Mouse (Mus musculus): ENCODE results near the gene Gm17545. TPM values are rescaled to one million over a fixed set of nuclear protein-coding genes. Genes with fewer than 3 reads are reported as not detected.

The Gm17545 gene
- polyA plus RNA-seq, 1 experiment from 2014 or later: not detected

DNA sequence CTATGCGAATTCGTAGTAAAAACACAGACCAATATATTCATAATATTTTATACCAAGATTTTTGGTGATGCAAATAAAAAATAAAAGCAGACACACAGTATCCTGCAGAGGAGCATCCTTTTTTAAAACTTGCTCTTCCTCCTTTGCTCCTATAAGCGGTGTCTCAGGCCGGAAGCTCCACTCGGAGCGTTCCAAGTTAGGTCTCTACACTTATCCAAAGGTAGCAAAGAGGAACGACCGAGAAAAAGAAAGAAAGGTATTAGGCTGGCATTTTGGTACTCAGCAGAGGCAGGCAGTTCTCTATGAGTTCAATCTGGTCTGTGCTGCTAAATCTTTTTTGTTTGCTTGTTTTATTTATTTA lies 14.8 kb downstream of the Gm17545 start:
- Histone ChIP-seq H3K4me3 (ENCODE audit: low read depth, low read length) (no peak overlapping the region), H3K9me3 (ENCODE audit: control insufficient read depth, low read length) (no peaks in the 10 kb centered on the region), H3K4me1 (replicated peaks; ENCODE audit: control insufficient read depth, insufficient read depth) (no peaks in the 10 kb centered on the region), H3K9ac (ENCODE audit: low read length) (no peak overlapping the region), H3K27me3 (ENCODE audit: control insufficient read depth, insufficient read depth, low read length) (no peaks in the 10 kb centered on the region), H3K4me2 (replicated peaks; ENCODE audit: low read depth) (no peak overlapping the region), H3K27ac (replicated peaks) (no peak overlapping the region), H3K36me3 (ENCODE audit: control insufficient read depth, insufficient read depth, low read length) (no peaks in the 10 kb centered on the region; the same call in 1 of the 2 replicates)
- no peak for TF ChIP-seq CTCF (IDR thresholded peaks at IDR 0.05; ENCODE audit: low read depth)
- no peak for TF ChIP-seq EP300 (optimal IDR thresholded peaks at IDR 0.05)
- WGBS: 81% methylated on average over 8 of the region's 8 CpGs
- DNase-seq (ENCODE audit: low spot score) (no peak), ATAC-seq (ENCODE audit: low FRiP score, low TSS enrichment) (no peak)

DNA sequence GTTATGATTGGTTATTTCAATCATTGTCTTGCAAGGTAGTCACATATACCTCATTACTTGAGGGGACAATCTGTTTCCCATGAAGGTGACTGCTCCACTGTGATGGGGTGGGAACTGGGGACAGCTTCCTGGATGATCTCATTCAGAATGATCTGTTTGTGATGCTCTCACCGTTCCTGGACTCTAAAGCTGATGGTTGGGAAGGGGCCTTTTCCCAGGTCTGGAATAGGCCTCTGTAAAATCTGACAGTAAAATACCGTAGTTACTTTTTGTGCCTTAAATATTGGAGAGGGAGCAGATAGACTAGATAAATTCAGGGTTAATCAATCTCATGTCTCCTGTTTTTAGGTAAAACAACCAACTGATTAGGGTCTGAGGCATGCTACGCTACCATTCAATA lies 15.6 kb downstream of the Gm17545 start, which contains the start of gene Rp9:
Rp9 (minus strand) TSS at position 101 of the 400 bp plus-strand sequence.
- H3K9me3 ChIP-seq (ENCODE audit: control insufficient read depth, low read length): no peaks in the 10 kb centered on the region
- no peak for ATAC-seq (ENCODE audit: low FRiP score, low TSS enrichment)
- peak within 1 kb of the TSS; percentile 96; the same call in 1 of the 2 replicates for H3K9ac ChIP-seq (ENCODE audit: low read length)
- H3K4me2 ChIP-seq (replicated peaks; ENCODE audit: low read depth): peak within 1 kb of the TSS; percentile 70
- H3K27me3 ChIP-seq (ENCODE audit: control insufficient read depth, insufficient read depth, low read length): no peaks in the 10 kb centered on the region
- H3K4me1 ChIP-seq (replicated peaks; ENCODE audit: control insufficient read depth, insufficient read depth): no peaks in the 10 kb centered on the region
- TF ChIP-seq EP300 (optimal IDR thresholded peaks at IDR 0.05) (no peak), CTCF (IDR thresholded peaks at IDR 0.05; ENCODE audit: low read depth) (no peak)
- DNase-seq (ENCODE audit: low spot score): no peak
- WGBS: 85% methylated on average over 3 of the region's 3 CpGs
- peak within 1 kb of the TSS; percentile 88 for H3K4me3 ChIP-seq (ENCODE audit: low read depth, low read length)
- 0 out of 2 replicates have a peak within 1 kb of the TSS, but pooled peaks have one; percentile 25 for H3K27ac ChIP-seq (replicated peaks)
- H3K36me3 ChIP-seq (ENCODE audit: control insufficient read depth, insufficient read depth, low read length): no peaks in the 10 kb centered on the region; the same call in 1 of the 2 replicates

DNA sequence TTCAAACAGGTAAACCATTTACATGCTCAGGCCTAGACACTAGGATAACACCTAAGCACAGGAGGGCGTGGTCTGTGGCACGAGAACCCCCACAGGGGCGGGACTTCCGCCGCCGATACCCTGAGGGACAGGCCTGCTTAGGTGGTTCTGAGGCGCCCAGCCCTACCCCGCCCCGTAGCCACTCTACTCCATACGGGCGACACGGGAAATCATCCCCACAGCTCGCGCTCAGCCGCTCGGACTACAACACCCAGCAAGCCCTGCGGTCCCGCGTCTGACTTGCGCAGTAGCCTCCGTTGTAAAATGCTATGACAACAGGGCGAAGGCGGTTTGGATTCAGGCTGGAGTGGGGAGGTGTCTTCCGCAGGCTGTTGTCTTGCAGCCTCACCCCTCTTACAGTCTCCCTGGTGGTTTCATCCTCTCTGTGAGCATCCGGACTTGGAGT lies 21.4 kb downstream of the Gm17545 start, which contains the start of gene Bbs9:
Bbs9 (plus strand) TSS at position 292 of the 445 bp plus-strand sequence.
- peak within 1 kb of the TSS; percentile 53; the same call in 1 of the 2 replicates for H3K27ac ChIP-seq (replicated peaks)
- DNase-seq (ENCODE audit: low spot score): peak; percentile 91
- H3K4me2 ChIP-seq (replicated peaks; ENCODE audit: low read depth): peak within 1 kb of the TSS; percentile 87
- no peaks in the 10 kb centered on the region for H3K27me3 ChIP-seq (ENCODE audit: control insufficient read depth, insufficient read depth, low read length)
- peak; percentile 99 for ATAC-seq (ENCODE audit: low FRiP score, low TSS enrichment)
- 1% methylated on average over 25 of the region's 25 CpGs for WGBS
- H3K9me3 ChIP-seq (ENCODE audit: control insufficient read depth, low read length): no peaks in the 10 kb centered on the region
- peak within 1 kb of the TSS; percentile 63 for H3K4me3 ChIP-seq (ENCODE audit: low read depth, low read length)
- peak within 1 kb of the TSS; percentile 63 for H3K9ac ChIP-seq (ENCODE audit: low read length)
- TF ChIP-seq CTCF (IDR thresholded peaks at IDR 0.05; ENCODE audit: low read depth): no peak
- no peak for TF ChIP-seq EP300 (optimal IDR thresholded peaks at IDR 0.05)
- H3K4me1 ChIP-seq (replicated peaks; ENCODE audit: control insufficient read depth, insufficient read depth): no peaks in the 10 kb centered on the region
- no peaks in the 10 kb centered on the region for H3K36me3 ChIP-seq (ENCODE audit: control insufficient read depth, insufficient read depth, low read length)

GRCm38 (mm10) chr9:22476265-22476664 lies 22.2 kb downstream of the Gm17545 start:
- TF ChIP-seq CTCF (IDR thresholded peaks at IDR 0.05; ENCODE audit: low read depth): no peak
- TF ChIP-seq EP300 (optimal IDR thresholded peaks at IDR 0.05): no peak
- 2% methylated on average over 10 of the region's 10 CpGs for WGBS

DNA sequence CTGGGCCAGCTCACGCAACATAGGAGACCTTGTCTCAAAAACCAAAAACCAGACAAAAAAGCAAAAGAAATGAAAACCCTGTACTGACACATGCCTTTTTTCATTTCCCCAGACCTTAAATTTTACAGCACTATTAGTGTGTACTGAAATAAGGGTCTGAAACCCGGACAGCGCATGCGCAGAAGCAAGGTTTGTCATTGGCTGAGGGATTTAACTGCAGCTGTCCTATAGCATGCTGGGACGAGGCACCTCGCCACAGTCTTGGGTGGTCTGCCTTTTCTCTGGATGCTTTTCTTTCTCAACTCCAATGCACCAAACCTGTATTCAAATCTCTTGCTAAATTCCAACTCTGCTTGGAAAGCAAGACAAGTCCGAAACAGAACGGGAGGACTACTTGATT lies 24.9 kb downstream of the Gm17545 start:
- no peaks in the 10 kb centered on the region for H3K36me3 ChIP-seq (ENCODE audit: control insufficient read depth, insufficient read depth, low read length)
- 91% methylated on average over 8 of the region's 8 CpGs for WGBS
- no peak for TF ChIP-seq EP300 (optimal IDR thresholded peaks at IDR 0.05)
- no peak for TF ChIP-seq CTCF (IDR thresholded peaks at IDR 0.05; ENCODE audit: low read depth)
- H3K27me3 ChIP-seq (ENCODE audit: control insufficient read depth, insufficient read depth, low read length): no peaks in the 10 kb centered on the region
- H3K27ac ChIP-seq (replicated peaks): no peak overlapping the region
- H3K9ac ChIP-seq (ENCODE audit: low read length): no peak overlapping the region
- H3K4me1 ChIP-seq (replicated peaks; ENCODE audit: control insufficient read depth, insufficient read depth): no peaks in the 10 kb centered on the region
- no peaks in the 10 kb centered on the region for H3K9me3 ChIP-seq (ENCODE audit: control insufficient read depth, low read length)
- H3K4me2 ChIP-seq (replicated peaks; ENCODE audit: low read depth): no peak overlapping the region
- DNase-seq (ENCODE audit: low spot score) (no peak), ATAC-seq (ENCODE audit: low FRiP score, low TSS enrichment) (no peak)
- H3K4me3 ChIP-seq (ENCODE audit: low read depth, low read length): no peak overlapping the region

More at GRCm38 (mm10) chr9:22476265-22476664, 22.2 kb downstream of the Gm17545 start:
- peak overlapping the region; percentile 63 for H3K4me3 ChIP-seq (ENCODE audit: low read depth, low read length)
- no peaks in the 10 kb centered on the region for H3K9me3 ChIP-seq (ENCODE audit: control insufficient read depth, low read length)
- H3K4me2 ChIP-seq (replicated peaks; ENCODE audit: low read depth): peak overlapping the region; percentile 87
- H3K9ac ChIP-seq (ENCODE audit: low read length): peak overlapping the region; percentile 63
- H3K27ac ChIP-seq (replicated peaks): no peak overlapping the region
- ATAC-seq (ENCODE audit: low FRiP score, low TSS enrichment) (no peak), DNase-seq (ENCODE audit: low spot score) (no peak)
- H3K27me3 ChIP-seq (ENCODE audit: control insufficient read depth, insufficient read depth, low read length): no peaks in the 10 kb centered on the region
- no peaks in the 10 kb centered on the region for H3K4me1 ChIP-seq (replicated peaks; ENCODE audit: control insufficient read depth, insufficient read depth)
- H3K36me3 ChIP-seq (ENCODE audit: control insufficient read depth, insufficient read depth, low read length): no peaks in the 10 kb centered on the region

GRCm38 (mm10) chr9:22483866-22484561 lies 29.9 kb downstream of the Gm17545 start:
- no peaks in the 10 kb centered on the region for H3K9me3 ChIP-seq (ENCODE audit: control insufficient read depth, low read length)
- no peak overlapping the region for H3K9ac ChIP-seq (ENCODE audit: low read length)
- H3K36me3 ChIP-seq (ENCODE audit: control insufficient read depth, insufficient read depth, low read length): no peaks in the 10 kb centered on the region
- WGBS: 84% methylated on average over 8 of the region's 8 CpGs
- DNase-seq (ENCODE audit: low spot score) (no peak), ATAC-seq (ENCODE audit: low FRiP score, low TSS enrichment) (peak; percentile 19; the same call in 1 of the 2 replicates)
- no peak overlapping the region for H3K4me2 ChIP-seq (replicated peaks; ENCODE audit: low read depth)
- H3K27ac ChIP-seq (replicated peaks): peak overlapping the region; percentile 78; the same call in 1 of the 2 replicates
- H3K27me3 ChIP-seq (ENCODE audit: control insufficient read depth, insufficient read depth, low read length): no peaks in the 10 kb centered on the region
- TF ChIP-seq CTCF (IDR thresholded peaks at IDR 0.05; ENCODE audit: low read depth) (no peak), EP300 (optimal IDR thresholded peaks at IDR 0.05) (no peak)
- no peak overlapping the region for H3K4me3 ChIP-seq (ENCODE audit: low read depth, low read length)
- no peaks in the 10 kb centered on the region for H3K4me1 ChIP-seq (replicated peaks; ENCODE audit: control insufficient read depth, insufficient read depth)
